Mouse (Mus musculus) forebrain, embryonic 14.5 days (tissue): ENCODE results near the gene Zfp969. TPM values are rescaled to one million over a fixed set of nuclear protein-coding genes. Genes with fewer than 3 reads are reported as not detected.
"Not testable (repeated sequence)": the region's sequence is repeated elsewhere in the genome, so short reads cannot be mapped to it uniquely, and the experiment has no call there.

Experiments used
- ATAC-seq: fragments of 200-750 bp; cut with Nextera tagmentation; 2 replicates; pipeline ENCODE4 v1.8.0; 2017; ENCODE audit warnings: mild to moderate bottlenecking, moderate library complexity
- DNase-seq: peaks from one replicate; pipeline ENCODE4 v3.0.0-alpha.2; 2015; ENCODE audit warnings: low spot score
- H3K27ac ChIP-seq: fragments of 300-500 bp; sonication (generic); 2 replicates; pipeline ENCODE4 v1.5.1; 2014; ENCODE audit warnings: low read depth, mild to moderate bottlenecking, control low read depth, low read length, moderate library complexity
- H3K27me3 ChIP-seq: fragments of 300-500 bp; sonication (generic); replicated peaks from 2 replicates; pipeline ENCODE4 v1.6.1; 2014; ENCODE audit warnings: low read length, control low read depth, mixed read lengths; ENCODE audit not compliant: control insufficient read depth, insufficient read depth
- H3K36me3 ChIP-seq: fragments of 300-500 bp; sonication (generic); 2 replicates; pipeline ENCODE4 v1.6.1; 2014; ENCODE audit warnings: low read length, control low read depth; ENCODE audit not compliant: control insufficient read depth, insufficient read depth
- H3K4me1 ChIP-seq: fragments of 300-500 bp; sonication (generic); 2 replicates; pipeline ENCODE4 v1.6.1; 2014; ENCODE audit warnings: antibody characterized with exemption, low read length, control low read depth; ENCODE audit not compliant: control insufficient read depth, insufficient read depth
- H3K4me2 ChIP-seq: fragments of 300-500 bp; sonication (generic); 2 replicates; pipeline ENCODE4 v1.6.1; 2014; ENCODE audit warnings: mild to moderate bottlenecking, control low read depth, low read length
- H3K4me3 ChIP-seq: fragments of 300-500 bp; sonication (generic); 2 replicates; pipeline ENCODE4 v1.5.1; 2014; ENCODE audit warnings: low read depth, low read length, control low read depth
- H3K9ac ChIP-seq: fragments of 300-500 bp; sonication (generic); 2 replicates; pipeline ENCODE4 v1.6.1; 2014; ENCODE audit warnings: mild to moderate bottlenecking, low read length, control low read depth, moderate library complexity
- H3K9me3 ChIP-seq: fragments of 300-500 bp; sonication (generic); replicated peaks from 2 replicates; pipeline ENCODE4 v1.6.1; 2016; ENCODE audit warnings: low read length, control low read depth, mixed read lengths; ENCODE audit not compliant: control insufficient read depth
- WGBS: fragments of 180-500 bp; shearing (Covaris S2); extraction: QIAGEN DNeasy Blood & Tissue Kit; methylation state at CpG from one replicate; pipeline ENCODE4 v1.1.7; 2014; 5-methylcytosine and 5-hydroxymethylcytosine counted together
- polyA plus RNA-seq: library from polyadenylated mRNA; unstranded; fragments of >200 nt; fragmentation: Nextera tagmentation; extraction: Ambion mirVana; gene quantifications from 2 replicates; pipeline ENCODE4 v1.2.1, GENCODE M21; 2014

Gene Zfp969
- polyA plus RNA-seq, result 10.3 and 20.3 TPM in 2 replicates

- not testable (repeated sequence) for H3K27ac ChIP-seq, DNase-seq, H3K4me2 ChIP-seq, ATAC-seq, H3K4me1 ChIP-seq, H3K4me3 ChIP-seq, H3K36me3 ChIP-seq, H3K9me3 ChIP-seq, H3K9ac ChIP-seq, H3K27me3 ChIP-seq
- no CpG with 5 or more reads among the region's 9 CpGs for WGBS
These were observed at the start of gene Zfp969 for GRCm38 (mm10) chr2:175703546-175703945. Gene Zfp969, minus strand, starts transcription at chr2:175703646.

GRCm38 (mm10) chr2:175741237-175741636 lies 37.8 kb upstream of the Zfp969 start, which contains the start of gene Gm2007:
Gene Gm2007, plus strand, starts transcription at chr2:175741537.
- H3K4me2 ChIP-seq, H3K27ac ChIP-seq, H3K4me3 ChIP-seq, H3K9me3 ChIP-seq, ATAC-seq, H3K36me3 ChIP-seq, H3K27me3 ChIP-seq, H3K9ac ChIP-seq, DNase-seq, H3K4me1 ChIP-seq: not testable (repeated sequence)
- no CpG with 5 or more reads among the region's 2 CpGs for WGBS

- not testable (repeated sequence) for ATAC-seq, H3K9ac ChIP-seq, DNase-seq, H3K27me3 ChIP-seq, H3K4me1 ChIP-seq, H3K9me3 ChIP-seq, H3K4me3 ChIP-seq, H3K36me3 ChIP-seq, H3K27ac ChIP-seq, H3K4me2 ChIP-seq
- no CpG with 5 or more reads among the region's 2 CpGs for WGBS
These were observed 59.8 kb downstream of the Zfp969 start, which contains the start of gene Gm11007 for GRCm38 (mm10) chr2:175643678-175644077. Gene Gm11007, plus strand, starts transcription at chr2:175643978.

Other genes starting within 250 kb of the Zfp969 start
- gene Zfp965, start 233.7 kb downstream of the Zfp969 start, polyA plus RNA-seq, result 8.9 and 9.0 TPM in 2 replicates
- gene Gm11007, start 59.7 kb downstream of the Zfp969 start, polyA plus RNA-seq, result not detected in 2 replicates
- not detected in 2 replicates for gene Gm2007, start 37.9 kb upstream of the Zfp969 start, polyA plus RNA-seq
- 2.5 and 4.7 TPM in 2 replicates for gene Gm14288, start 97.4 kb upstream of the Zfp969 start, polyA plus RNA-seq
- gene Gm6710, start 165.6 kb upstream of the Zfp969 start, polyA plus RNA-seq, result 33.0 and 35.6 TPM in 2 replicates
- gene Zfp966, start 227.5 kb upstream of the Zfp969 start, polyA plus RNA-seq, result 1.9 and 2.4 TPM in 2 replicates